Mouse (Mus musculus): ENCODE measurements around the gene Krt71. TPM values are rescaled to one million over a fixed set of nuclear protein-coding genes. Genes with fewer than 3 reads are reported as not detected.

Gene Krt71
- polyA plus RNA-seq, 1 experiment = not detected

GRCm38 (mm10) chr15:101770226-101770625 lies 27.3 kb upstream of the Krt71 start:
- TF ChIP-seq CTCF (IDR thresholded peaks at IDR 0.05; ENCODE audit: low read depth, low read length) (no peak), EP300 (IDR thresholded peaks at IDR 0.05; ENCODE audit: insufficient read depth, low read depth, low read length) (no peak), POLR2A (IDR thresholded peaks at IDR 0.05; ENCODE audit: insufficient read depth, low read length) (no peak)
- Histone ChIP-seq H3K4me3 (ENCODE audit: low read depth, low read length) (no peak overlapping the region), H3K9me3 (replicated peaks; ENCODE audit: control insufficient read depth, insufficient read depth, low read length, poor library complexity, severe bottlenecking) (no peaks in the 10 kb centered on the region), H3K9ac (ENCODE audit: low read depth, poor library complexity, severe bottlenecking) (no peak overlapping the region), H3K4me1 (ENCODE audit: control insufficient read depth, insufficient read depth, low read length) (no peaks in the 10 kb centered on the region), H3K27ac (ENCODE audit: insufficient read depth, low read length) (no peak overlapping the region), H3K27me3 (ENCODE audit: control insufficient read depth, insufficient read depth, low read length, poor library complexity, severe bottlenecking) (no peaks in the 10 kb centered on the region), H3K36me3 (ENCODE audit: control insufficient read depth, insufficient read depth, low read length, poor library complexity, severe bottlenecking) (no peaks in the 10 kb centered on the region)

- Histone ChIP-seq H3K36me3 (ENCODE audit: control insufficient read depth, insufficient read depth, low read length, poor library complexity, severe bottlenecking) (no peaks in the 10 kb centered on the region), H3K27ac (ENCODE audit: insufficient read depth, low read length) (no peak overlapping the region), H3K4me3 (ENCODE audit: low read depth, low read length) (no peak overlapping the region), H3K9me3 (replicated peaks; ENCODE audit: control insufficient read depth, insufficient read depth, low read length, poor library complexity, severe bottlenecking) (no peaks in the 10 kb centered on the region), H3K27me3 (ENCODE audit: control insufficient read depth, insufficient read depth, low read length, poor library complexity, severe bottlenecking) (no peaks in the 10 kb centered on the region), H3K9ac (ENCODE audit: low read depth, poor library complexity, severe bottlenecking) (no peak overlapping the region), H3K4me1 (ENCODE audit: control insufficient read depth, insufficient read depth, low read length) (no peaks in the 10 kb centered on the region)
- TF ChIP-seq CTCF (IDR thresholded peaks at IDR 0.05; ENCODE audit: low read depth, low read length) (no peak), POLR2A (IDR thresholded peaks at IDR 0.05; ENCODE audit: insufficient read depth, low read length) (no peak), EP300 (IDR thresholded peaks at IDR 0.05; ENCODE audit: insufficient read depth, low read depth, low read length) (no peak)
These were observed 5.1 kb downstream of the Krt71 start for GRCm38 (mm10) chr15:101737786-101738185.

GRCm38 (mm10) chr15:101730653-101731052 lies 12.3 kb downstream of the Krt71 start:
- Histone ChIP-seq H3K27me3 (ENCODE audit: control insufficient read depth, insufficient read depth, low read length, poor library complexity, severe bottlenecking) (no peaks in the 10 kb centered on the region), H3K9ac (ENCODE audit: low read depth, poor library complexity, severe bottlenecking) (no peak overlapping the region), H3K4me1 (ENCODE audit: control insufficient read depth, insufficient read depth, low read length) (no peaks in the 10 kb centered on the region), H3K4me3 (ENCODE audit: low read depth, low read length) (no peak overlapping the region), H3K27ac (ENCODE audit: insufficient read depth, low read length) (no peak overlapping the region), H3K36me3 (ENCODE audit: control insufficient read depth, insufficient read depth, low read length, poor library complexity, severe bottlenecking) (no peaks in the 10 kb centered on the region), H3K9me3 (replicated peaks; ENCODE audit: control insufficient read depth, insufficient read depth, low read length, poor library complexity, severe bottlenecking) (no peaks in the 10 kb centered on the region)
- TF ChIP-seq EP300 (IDR thresholded peaks at IDR 0.05; ENCODE audit: insufficient read depth, low read depth, low read length) (no peak), POLR2A (IDR thresholded peaks at IDR 0.05; ENCODE audit: insufficient read depth, low read length) (no peak), CTCF (IDR thresholded peaks at IDR 0.05; ENCODE audit: low read depth, low read length) (no peak)

GRCm38 (mm10) chr15:101724686-101725085 lies 18.2 kb downstream of the Krt71 start:
- TF ChIP-seq POLR2A (IDR thresholded peaks at IDR 0.05; ENCODE audit: insufficient read depth, low read length) = no peak
- no peak for TF ChIP-seq CTCF (IDR thresholded peaks at IDR 0.05; ENCODE audit: low read depth, low read length)
- no peak for TF ChIP-seq EP300 (IDR thresholded peaks at IDR 0.05; ENCODE audit: insufficient read depth, low read depth, low read length)
- Histone ChIP-seq H3K27me3 (ENCODE audit: control insufficient read depth, insufficient read depth, low read length, poor library complexity, severe bottlenecking) (no peaks in the 10 kb centered on the region), H3K4me3 (ENCODE audit: low read depth, low read length) (no peak overlapping the region), H3K9ac (ENCODE audit: low read depth, poor library complexity, severe bottlenecking) (no peak overlapping the region), H3K9me3 (replicated peaks; ENCODE audit: control insufficient read depth, insufficient read depth, low read length, poor library complexity, severe bottlenecking) (no peaks in the 10 kb centered on the region), H3K36me3 (ENCODE audit: control insufficient read depth, insufficient read depth, low read length, poor library complexity, severe bottlenecking) (no peaks in the 10 kb centered on the region), H3K4me1 (ENCODE audit: control insufficient read depth, insufficient read depth, low read length) (no peaks in the 10 kb centered on the region), H3K27ac (ENCODE audit: insufficient read depth, low read length) (no peak overlapping the region)

GRCm38 (mm10) chr15:101715831-101716230 lies 27.1 kb downstream of the Krt71 start:
- H3K4me3 ChIP-seq (ENCODE audit: low read depth, low read length) = no peak overlapping the region
- H3K27ac ChIP-seq (ENCODE audit: insufficient read depth, low read length) = no peak overlapping the region
- no peaks in the 10 kb centered on the region for H3K4me1 ChIP-seq (ENCODE audit: control insufficient read depth, insufficient read depth, low read length)
- H3K9me3 ChIP-seq (replicated peaks; ENCODE audit: control insufficient read depth, insufficient read depth, low read length, poor library complexity, severe bottlenecking) = no peaks in the 10 kb centered on the region
- H3K36me3 ChIP-seq (ENCODE audit: control insufficient read depth, insufficient read depth, low read length, poor library complexity, severe bottlenecking) = no peaks in the 10 kb centered on the region
- TF ChIP-seq EP300 (IDR thresholded peaks at IDR 0.05; ENCODE audit: insufficient read depth, low read depth, low read length) (no peak), POLR2A (IDR thresholded peaks at IDR 0.05; ENCODE audit: insufficient read depth, low read length) (no peak), CTCF (IDR thresholded peaks at IDR 0.05; ENCODE audit: low read depth, low read length) (no peak)
- no peak overlapping the region for H3K9ac ChIP-seq (ENCODE audit: low read depth, poor library complexity, severe bottlenecking)
- H3K27me3 ChIP-seq (ENCODE audit: control insufficient read depth, insufficient read depth, low read length, poor library complexity, severe bottlenecking) = no peaks in the 10 kb centered on the region

- H3K27me3 ChIP-seq (ENCODE audit: control insufficient read depth, insufficient read depth, low read length, poor library complexity, severe bottlenecking) = no peaks in the 10 kb centered on the region
- no peaks in the 10 kb centered on the region for H3K9me3 ChIP-seq (replicated peaks; ENCODE audit: control insufficient read depth, insufficient read depth, low read length, poor library complexity, severe bottlenecking)
- no peak for TF ChIP-seq POLR2A (IDR thresholded peaks at IDR 0.05; ENCODE audit: insufficient read depth, low read length)
- TF ChIP-seq CTCF (IDR thresholded peaks at IDR 0.05; ENCODE audit: low read depth, low read length) = no peak
- TF ChIP-seq EP300 (IDR thresholded peaks at IDR 0.05; ENCODE audit: insufficient read depth, low read depth, low read length) = no peak
- H3K9ac ChIP-seq (ENCODE audit: low read depth, poor library complexity, severe bottlenecking) = no peak overlapping the region
- H3K4me1 ChIP-seq (ENCODE audit: control insufficient read depth, insufficient read depth, low read length) = no peaks in the 10 kb centered on the region
- H3K27ac ChIP-seq (ENCODE audit: insufficient read depth, low read length) = no peak overlapping the region
- H3K36me3 ChIP-seq (ENCODE audit: control insufficient read depth, insufficient read depth, low read length, poor library complexity, severe bottlenecking) = no peaks in the 10 kb centered on the region
- no peak overlapping the region for H3K4me3 ChIP-seq (ENCODE audit: low read depth, low read length)
These were observed 28.6 kb downstream of the Krt71 start for GRCm38 (mm10) chr15:101714356-101714755.
